Mouse (Mus musculus) cerebellum, adult 8-10 months (tissue): ENCODE measurements at regions not wholly inside any gene's neighbourhood (a gene's known extent, or its start where the extent isn't known, plus 50 kb on each side); places are given as distances from the start of the nearest gene placed in this dataset.
A peak's percentile ranks its signal among the peaks of the same experiment; 100 is the strongest.

ENCODE experiments used
- DNase-seq: peaks from one replicate; pipeline ENCODE4 v3.0.0; 2022

DNA sequence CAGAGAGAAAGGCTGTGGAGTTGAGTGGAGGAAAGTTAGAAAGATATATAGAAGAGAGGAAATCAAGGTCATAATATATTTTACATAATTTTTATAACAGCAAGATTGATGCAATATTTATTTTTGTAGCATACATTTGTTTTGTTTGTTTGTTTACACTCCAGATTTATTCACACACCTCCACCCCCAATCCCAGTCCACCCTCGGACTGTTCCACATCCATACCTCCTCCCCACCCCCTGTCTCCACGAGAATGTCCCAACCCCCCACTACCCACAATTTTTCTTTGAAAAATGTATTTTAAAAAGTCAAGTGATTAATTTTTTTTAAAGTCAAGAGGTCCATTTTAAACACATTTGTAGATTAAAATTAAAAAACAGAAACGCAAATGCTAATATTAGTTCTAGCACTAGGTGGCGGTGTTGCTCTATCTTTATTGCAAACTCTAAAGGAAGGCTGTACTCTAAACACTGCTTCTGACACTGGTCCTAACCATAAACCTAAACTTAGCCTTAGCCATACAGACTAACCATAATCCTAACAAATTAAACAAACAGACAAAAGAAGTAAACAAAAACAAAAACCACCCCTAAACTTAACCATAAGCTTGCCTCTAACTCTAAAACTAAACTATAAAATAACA lies 67.8 kb downstream of the Olfr1505 start:
- peak; percentile 32 for DNase-seq

DNA sequence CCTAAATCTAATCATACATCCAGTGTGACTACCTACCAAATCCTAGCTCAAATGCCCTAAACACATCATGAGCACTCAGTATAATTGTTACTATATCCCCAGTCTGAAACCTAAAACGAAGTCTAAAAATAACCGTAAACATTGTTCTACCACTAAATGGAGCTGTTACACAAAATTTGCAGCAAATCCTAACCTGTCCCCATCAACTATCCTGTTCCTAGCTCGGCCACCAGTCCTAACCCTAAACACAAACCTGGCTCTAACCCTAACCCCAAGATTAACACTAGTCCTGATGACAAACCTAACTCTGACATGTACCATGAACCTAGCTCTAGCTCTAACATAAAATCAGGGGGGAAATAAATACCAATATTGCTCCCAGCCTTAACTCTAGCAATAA lies 69.5 kb downstream of the Olfr1505 start:
- DNase-seq, result no peak
